Mouse (Mus musculus) neural tube, embryonic 14.5 days (tissue): ENCODE results near the gene Arhgef16. TPM values are rescaled to one million over a fixed set of nuclear protein-coding genes. Genes with fewer than 3 reads are reported as not detected.

ENCODE experiments used
- ATAC-seq: fragments of 200-750 bp; cut with Nextera tagmentation; 2 replicates; pipeline ENCODE4 v1.8.0; 2017; ENCODE audit warnings: low read depth, mild to moderate bottlenecking, moderate TSS enrichment, moderate library complexity
- H3K27ac ChIP-seq: fragments of 300-500 bp; sonication (generic); 2 replicates; pipeline ENCODE4 v1.5.1; 2014; ENCODE audit warnings: low read depth, mild to moderate bottlenecking, control low read depth, low read length, moderate library complexity, mixed read lengths
- H3K27me3 ChIP-seq: fragments of 300-500 bp; sonication (generic); 2 replicates; pipeline ENCODE4 v1.6.1; 2014; ENCODE audit warnings: low read length; ENCODE audit not compliant: control insufficient read depth, insufficient read depth
- H3K36me3 ChIP-seq: fragments of 300-500 bp; sonication (generic); 2 replicates; pipeline ENCODE4 v1.6.1; 2014; ENCODE audit warnings: low read length, mixed read lengths; ENCODE audit not compliant: control insufficient read depth, insufficient read depth
- H3K4me1 ChIP-seq: fragments of 300-500 bp; sonication (generic); 2 replicates; pipeline ENCODE4 v1.6.1; 2014; ENCODE audit warnings: low read length; ENCODE audit not compliant: control insufficient read depth, insufficient read depth
- H3K4me2 ChIP-seq: fragments of 300-500 bp; sonication (generic); 2 replicates; pipeline ENCODE4 v1.6.1; 2014; ENCODE audit warnings: mild to moderate bottlenecking, low read depth, low read length, control low read depth
- H3K4me3 ChIP-seq: fragments of 300-500 bp; sonication (generic); 2 replicates; pipeline ENCODE4 v1.5.1; 2014; ENCODE audit warnings: low read depth, low read length, control low read depth, mixed read lengths
- H3K9ac ChIP-seq: fragments of 300-500 bp; sonication (generic); replicated peaks from 2 replicates; pipeline ENCODE4 v1.6.1; 2014; ENCODE audit warnings: low read depth, mild to moderate bottlenecking, control low read depth, low read length, mixed read lengths
- H3K9me3 ChIP-seq: fragments of 300-500 bp; sonication (generic); 2 replicates; pipeline ENCODE4 v1.6.1; 2016; ENCODE audit warnings: low read length; ENCODE audit not compliant: control insufficient read depth
- WGBS: fragments of 180-500 bp; shearing (Covaris S2); extraction: QIAGEN DNeasy Blood & Tissue Kit; methylation state at CpG from one replicate; pipeline ENCODE4 v1.1.7; 2014; 5-methylcytosine and 5-hydroxymethylcytosine counted together
- polyA plus RNA-seq: library from polyadenylated mRNA; unstranded; fragments of >200 nt; fragmentation: Nextera tagmentation; extraction: Ambion mirVana; gene quantifications from 2 replicates; pipeline ENCODE4 v1.2.1, GENCODE M21; 2014

Arhgef16 gene
- polyA plus RNA-seq, 1 experiment from 2014 or later: 0.46 TPM

DNA sequence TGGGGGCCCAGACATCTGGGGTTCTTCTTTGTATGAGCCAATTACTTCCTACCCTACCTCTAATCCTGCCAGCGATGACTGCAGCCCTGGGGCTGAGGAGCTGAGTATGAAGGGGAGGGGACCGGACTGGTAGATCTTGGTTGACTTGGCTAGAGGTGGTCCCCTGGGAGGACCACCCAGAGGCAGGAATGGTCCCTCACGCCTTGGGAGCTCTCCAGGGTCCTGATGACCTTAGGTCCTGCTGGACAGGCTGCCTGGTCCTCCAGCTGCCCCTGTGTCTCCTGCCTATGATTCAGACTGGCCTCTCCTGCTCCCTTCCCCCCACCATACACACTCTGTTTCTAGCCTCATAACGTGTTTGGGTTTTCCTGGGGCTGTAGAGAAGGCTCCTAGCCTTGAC lies 39.4 kb downstream of the Arhgef16 start:
- no peak overlapping the region for H3K9ac ChIP-seq
- H3K27ac ChIP-seq: no peak overlapping the region
- H3K4me3 ChIP-seq: no peak overlapping the region
- no peaks in the 10 kb centered on the region for H3K36me3 ChIP-seq
- no peaks in the 10 kb centered on the region for H3K4me1 ChIP-seq
- H3K9me3 ChIP-seq: no peaks in the 10 kb centered on the region
- no peak overlapping the region for H3K4me2 ChIP-seq
- H3K27me3 ChIP-seq: no peaks in the 10 kb centered on the region
- no peak for ATAC-seq
- WGBS: 56% methylated on average over 4 of the region's 4 CpGs

DNA sequence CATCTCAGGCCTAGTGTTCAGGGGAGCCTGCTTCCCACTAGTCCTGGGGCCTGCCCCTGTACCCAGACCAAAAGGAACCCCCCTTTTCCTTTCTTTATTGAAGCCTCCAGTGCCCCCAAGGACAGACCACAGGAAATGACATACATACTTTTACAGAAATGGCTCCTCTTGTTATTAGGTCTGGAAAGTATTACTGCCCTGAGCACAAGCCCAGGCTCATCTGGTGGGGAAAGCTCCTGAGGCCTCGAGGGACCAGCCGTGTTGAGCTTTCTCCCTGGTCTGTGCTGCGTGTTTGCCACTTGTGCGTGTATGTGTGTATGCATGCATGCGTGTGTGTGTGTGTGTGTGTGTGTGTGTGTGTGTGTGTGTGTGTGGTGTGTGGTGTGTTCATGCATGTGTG lies 40.7 kb downstream of the Arhgef16 start:
- H3K4me1 ChIP-seq: no peaks in the 10 kb centered on the region
- WGBS: 93% methylated on average over 5 of the region's 5 CpGs
- no peaks in the 10 kb centered on the region for H3K27me3 ChIP-seq
- no peak overlapping the region for H3K4me2 ChIP-seq
- H3K9ac ChIP-seq: no peak overlapping the region
- H3K9me3 ChIP-seq: no peaks in the 10 kb centered on the region
- ATAC-seq: no peak
- H3K36me3 ChIP-seq: no peaks in the 10 kb centered on the region
- no peak overlapping the region for H3K27ac ChIP-seq
- no peak overlapping the region for H3K4me3 ChIP-seq

DNA sequence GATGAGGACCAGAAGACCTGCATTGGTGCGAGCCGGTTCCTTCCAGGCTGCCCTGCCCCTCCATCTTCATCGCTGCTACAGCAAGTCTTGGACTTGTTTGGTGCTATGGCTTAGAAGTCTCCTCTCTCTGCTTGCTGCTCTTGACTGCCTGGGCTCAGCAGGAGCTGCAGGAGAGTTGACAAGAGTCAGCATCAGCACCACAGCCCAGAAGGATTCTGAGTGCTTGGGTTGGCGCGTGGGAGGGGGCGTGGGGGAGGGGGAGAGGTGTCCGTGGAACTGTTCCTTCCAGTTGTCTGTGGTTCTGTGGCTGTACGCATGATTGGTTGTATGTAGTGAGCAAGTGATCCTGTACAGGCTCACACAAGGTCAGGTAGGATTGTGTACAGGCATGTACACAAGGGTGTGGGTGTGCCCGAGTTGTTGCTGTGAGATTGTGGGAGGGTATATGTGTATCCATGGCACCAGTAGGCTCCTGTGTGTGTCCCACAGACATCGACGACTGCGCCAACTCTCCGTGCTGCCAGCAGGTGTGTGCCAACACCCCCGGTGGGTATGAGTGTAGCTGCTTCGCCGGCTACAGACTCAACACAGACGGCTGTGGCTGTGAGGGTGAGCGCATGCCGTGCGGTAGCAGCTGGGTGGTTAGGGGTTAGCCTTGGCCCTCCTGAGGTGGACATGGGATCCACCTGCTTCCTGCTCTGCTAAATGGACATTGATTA lies 48.8 kb downstream of the Arhgef16 start:
- Histone ChIP-seq H3K27me3 (no peaks in the 10 kb centered on the region), H3K4me1 (no peaks in the 10 kb centered on the region), H3K4me3 (no peak overlapping the region), H3K27ac (no peak overlapping the region), H3K36me3 (no peaks in the 10 kb centered on the region), H3K4me2 (no peak overlapping the region), H3K9ac (no peak overlapping the region), H3K9me3 (no peaks in the 10 kb centered on the region)
- no peak for ATAC-seq
- WGBS: 89% methylated on average over 20 of the region's 20 CpGs

DNA sequence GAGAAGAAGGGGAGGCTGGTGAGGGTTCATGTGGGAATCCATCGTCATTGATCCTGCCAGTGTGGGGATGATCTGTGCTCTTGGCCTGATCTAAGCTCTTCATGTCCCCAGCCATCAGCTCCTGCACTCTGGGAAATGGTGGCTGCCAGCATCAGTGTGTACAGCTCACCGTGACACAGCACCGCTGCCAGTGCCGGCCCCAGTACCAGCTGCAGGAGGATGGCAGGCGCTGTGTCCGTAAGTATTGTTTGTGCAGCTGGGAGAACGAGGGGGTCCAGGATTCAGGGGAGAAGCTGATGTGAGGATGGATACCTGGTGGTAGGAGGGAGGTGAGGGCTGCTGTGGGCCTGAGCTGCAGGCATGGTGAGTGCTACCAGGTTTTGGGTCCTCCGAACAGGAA lies 52.2 kb downstream of the Arhgef16 start:
- H3K4me3 ChIP-seq: no peak overlapping the region
- H3K27ac ChIP-seq: no peak overlapping the region
- 64% methylated on average over 8 of the region's 8 CpGs for WGBS
- no peak for ATAC-seq
- no peaks in the 10 kb centered on the region for H3K4me1 ChIP-seq
- H3K4me2 ChIP-seq: no peak overlapping the region
- no peaks in the 10 kb centered on the region for H3K27me3 ChIP-seq
- no peak overlapping the region for H3K9ac ChIP-seq
- H3K36me3 ChIP-seq: no peaks in the 10 kb centered on the region
- H3K9me3 ChIP-seq: no peaks in the 10 kb centered on the region

DNA sequence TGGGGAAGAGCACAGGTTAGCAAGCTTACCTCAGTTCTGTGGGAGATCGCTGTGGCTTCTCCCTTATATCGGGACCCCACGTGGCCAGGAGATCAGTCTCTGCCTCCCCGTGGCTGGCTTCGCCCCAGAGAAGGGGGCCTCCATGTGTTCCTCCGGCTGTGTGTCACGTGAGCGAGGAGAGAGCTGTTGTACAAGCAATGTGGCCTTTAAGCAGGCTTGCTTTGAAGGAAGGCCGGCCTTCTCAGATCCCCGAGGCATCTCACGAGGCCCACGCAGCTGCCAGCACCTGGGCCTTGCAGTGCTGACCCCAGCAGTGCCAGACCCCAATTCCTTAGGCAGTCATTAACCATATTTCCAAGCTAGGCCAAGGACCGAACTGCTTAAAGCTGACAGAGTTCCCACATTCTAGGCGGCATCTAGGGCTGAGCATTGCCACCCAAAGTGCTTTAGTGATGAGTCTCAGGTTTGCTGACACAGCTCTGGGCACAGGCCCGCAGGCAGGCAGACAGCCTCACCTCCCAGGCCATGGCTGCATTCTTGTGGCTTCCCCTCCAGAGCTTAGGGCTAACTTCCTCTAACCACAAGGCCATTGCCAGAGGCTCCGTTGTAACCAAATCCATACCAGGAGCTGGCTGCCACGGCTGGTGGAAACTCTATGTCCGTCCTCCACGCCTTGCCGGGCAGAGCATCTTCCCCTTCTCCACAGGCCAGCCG lies 53.2 kb downstream of the Arhgef16 start:
- 77% methylated on average over 21 of the region's 21 CpGs for WGBS
- Histone ChIP-seq H3K9ac (no peak overlapping the region), H3K4me3 (no peak overlapping the region), H3K9me3 (no peaks in the 10 kb centered on the region), H3K4me2 (no peak overlapping the region), H3K4me1 (no peaks in the 10 kb centered on the region), H3K27me3 (no peaks in the 10 kb centered on the region), H3K27ac (no peak overlapping the region), H3K36me3 (no peaks in the 10 kb centered on the region)
- no peak for ATAC-seq

DNA sequence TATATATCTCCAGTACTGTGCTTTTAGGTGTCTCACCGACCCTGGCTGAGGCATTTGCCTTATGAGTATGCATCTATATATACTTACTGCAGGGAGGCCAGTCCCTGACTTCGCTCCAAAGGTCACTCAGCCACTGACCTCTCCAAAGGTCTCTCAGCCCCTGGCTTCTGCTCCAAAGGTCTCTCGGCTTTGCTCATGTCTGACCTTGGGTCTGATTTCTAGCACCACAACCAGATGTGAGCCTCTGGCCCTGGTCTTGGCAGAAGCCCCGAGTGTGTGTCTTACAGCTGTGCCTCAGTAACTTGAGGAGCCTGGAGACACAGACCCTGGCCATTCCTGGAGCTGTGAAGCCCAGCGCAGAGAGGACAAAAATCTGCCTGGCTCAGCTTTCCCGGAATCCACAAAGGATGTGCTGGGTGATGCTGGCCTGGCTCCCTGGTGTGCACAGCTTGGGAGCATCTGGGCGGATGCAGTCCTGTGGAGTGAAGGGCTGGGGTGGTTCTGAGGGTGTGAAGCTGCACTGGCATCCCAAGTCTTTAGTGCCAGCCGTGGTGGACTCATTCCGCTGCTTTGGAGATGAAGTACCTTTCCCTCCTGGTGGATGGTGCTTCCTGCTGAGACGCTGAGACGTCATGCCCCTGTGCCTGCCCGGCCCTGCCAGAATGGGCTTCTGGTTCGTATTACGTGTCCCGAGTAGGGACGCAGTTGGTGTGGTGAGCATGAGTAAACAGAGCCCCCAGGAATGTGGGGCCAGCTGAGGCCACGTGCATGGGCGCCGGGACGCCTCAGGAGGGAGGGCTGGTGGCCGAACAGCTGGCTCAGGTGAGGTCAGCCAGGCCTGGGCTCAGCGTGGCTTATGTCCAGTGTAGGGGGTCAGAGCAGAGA lies 54.0 kb downstream of the Arhgef16 start:
- H3K4me2 ChIP-seq: no peak overlapping the region
- 0 out of 2 replicates have a peak overlapping the region, but pooled peaks have one; percentile 2 for H3K9ac ChIP-seq
- no peaks in the 10 kb centered on the region for H3K36me3 ChIP-seq
- H3K4me1 ChIP-seq: no peaks in the 10 kb centered on the region
- H3K9me3 ChIP-seq: no peaks in the 10 kb centered on the region
- no peak overlapping the region for H3K27ac ChIP-seq
- WGBS: 53% methylated on average over 22 of the region's 22 CpGs
- H3K27me3 ChIP-seq: no peaks in the 10 kb centered on the region
- no peak for ATAC-seq
- H3K4me3 ChIP-seq: no peak overlapping the region

DNA sequence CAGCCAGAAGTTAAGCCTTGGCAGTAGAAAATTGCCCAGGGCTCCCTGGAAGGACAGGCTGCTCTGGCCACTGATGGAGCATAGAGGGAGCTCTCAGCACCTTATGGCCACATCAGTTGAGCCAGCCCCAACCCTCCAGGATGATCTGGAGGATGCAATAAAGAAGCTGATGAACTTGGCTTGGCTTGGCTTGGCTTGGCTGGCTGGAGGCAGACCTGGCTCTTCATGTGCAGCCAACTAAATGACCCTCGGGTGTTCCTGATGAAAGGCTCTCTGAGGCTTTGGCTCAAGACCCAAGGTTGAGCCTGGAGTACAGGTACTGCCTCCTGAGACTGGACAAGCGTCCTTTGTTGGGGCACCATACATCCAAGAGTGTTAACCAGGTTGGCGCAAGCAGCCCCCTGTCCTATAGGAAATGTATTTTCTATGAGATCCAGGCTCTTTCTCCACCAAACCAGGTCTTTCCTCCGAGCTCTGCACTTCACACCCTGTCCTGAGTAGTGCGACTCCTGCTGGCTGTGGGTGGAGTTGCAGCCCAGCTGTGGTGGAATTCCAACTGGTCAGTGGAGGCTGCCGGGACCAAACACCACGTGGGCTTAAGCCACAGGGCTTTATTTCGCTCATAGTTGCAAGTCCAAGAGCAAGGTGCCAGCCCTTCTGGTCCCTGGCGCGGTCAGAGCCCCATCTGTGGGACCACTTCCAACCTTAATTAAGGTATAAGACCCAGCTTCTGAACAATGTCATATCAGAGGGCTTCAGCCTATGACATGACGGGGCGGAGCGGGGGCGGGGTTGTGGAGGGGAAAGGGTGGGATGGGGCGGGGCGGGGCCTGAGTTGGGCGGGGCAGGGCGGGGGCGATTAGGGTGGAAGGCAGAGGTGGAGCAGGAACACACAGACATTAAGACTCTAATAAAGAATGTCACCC lies 55.1 kb downstream of the Arhgef16 start:
- H3K27me3 ChIP-seq: no peaks in the 10 kb centered on the region
- 9% methylated on average over 19 of the region's 19 CpGs for WGBS

DNA sequence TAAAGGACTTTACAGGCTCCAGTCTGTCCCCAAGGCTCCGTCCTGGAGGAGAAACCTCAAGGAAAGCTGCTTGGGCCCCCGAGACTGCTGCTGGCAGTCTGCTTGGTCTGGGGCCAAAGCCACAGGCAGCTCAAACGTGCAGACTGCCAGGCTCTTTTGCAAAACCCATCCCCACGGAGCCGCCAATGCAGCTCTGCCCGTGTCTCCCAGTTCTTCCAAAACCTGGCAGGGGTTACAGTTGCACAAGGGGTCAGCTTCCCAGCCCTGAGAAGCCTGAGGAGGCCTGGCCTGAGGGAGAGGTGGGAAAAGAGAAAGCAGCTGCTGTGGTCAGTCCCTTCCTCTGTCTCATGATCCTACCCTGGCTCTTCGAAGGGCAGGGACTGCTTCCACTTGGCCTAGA lies 56.1 kb downstream of the Arhgef16 start:
- WGBS: 79% methylated on average over 7 of the region's 7 CpGs
- Histone ChIP-seq H3K4me3 (no peak overlapping the region), H3K9me3 (no peaks in the 10 kb centered on the region), H3K4me1 (no peaks in the 10 kb centered on the region), H3K36me3 (no peaks in the 10 kb centered on the region), H3K27ac (no peak overlapping the region), H3K9ac (no peak overlapping the region), H3K27me3 (no peaks in the 10 kb centered on the region), H3K4me2 (no peak overlapping the region)
- no peak for ATAC-seq

More for the DNA sequence above, 55.1 kb downstream of the Arhgef16 start:
- H3K4me2 ChIP-seq: no peak overlapping the region
- H3K4me3 ChIP-seq: no peak overlapping the region
- H3K27ac ChIP-seq: no peak overlapping the region
- no peak overlapping the region for H3K9ac ChIP-seq
- no peaks in the 10 kb centered on the region for H3K4me1 ChIP-seq
- H3K36me3 ChIP-seq: no peaks in the 10 kb centered on the region
- 0 out of 2 replicates have a peak, but pooled peaks have one; percentile 44 for ATAC-seq
- H3K9me3 ChIP-seq: no peaks in the 10 kb centered on the region
